Mouse (Mus musculus) testis, adult 2 months (tissue): ENCODE measurements around the gene Hmga2.

Experiments
- CTCF ChIP-seq: fragments of 200-500 bp; IDR thresholded peaks from 2 replicates; pipeline ENCODE4 v1.5.1; 2012; ENCODE audit warnings: low read depth, mild to moderate bottlenecking, inconsistent platforms, low read length, moderate library complexity; ENCODE audit not compliant: control insufficient read depth, insufficient read depth, insufficient replicate concordance
- POLR2A ChIP-seq: fragments of 200-500 bp; IDR thresholded peaks from 2 replicates; pipeline ENCODE4 v1.6.1; 2012; ENCODE audit warnings: low read depth, mild to moderate bottlenecking, inconsistent platforms, low read length, moderate library complexity; ENCODE audit not compliant: control insufficient read depth

DNA sequence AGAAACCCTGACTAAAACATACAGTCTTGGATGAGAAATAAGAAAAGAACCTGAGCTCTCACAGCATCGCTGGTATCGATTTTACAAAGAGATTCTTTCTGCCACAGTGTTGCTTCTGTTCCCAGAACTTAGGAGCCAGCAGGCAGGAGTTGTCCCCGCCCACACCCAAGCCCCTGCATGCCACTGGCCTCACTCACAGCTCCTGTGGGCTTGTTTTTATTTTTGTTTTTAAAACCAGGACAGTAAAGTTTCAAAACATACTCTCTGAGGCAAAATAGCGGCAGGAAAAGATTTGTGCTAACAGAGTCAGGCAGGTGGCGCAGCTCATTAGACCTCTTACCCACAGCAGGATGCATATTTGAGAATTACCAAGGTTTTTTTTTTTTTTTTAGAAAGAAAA, 137.4 kb downstream of the Hmga2 start:
- TF ChIP-seq POLR2A (no peak), CTCF (no peak)
